Mouse (Mus musculus): ENCODE results near the gene Sec22b.

DNA sequence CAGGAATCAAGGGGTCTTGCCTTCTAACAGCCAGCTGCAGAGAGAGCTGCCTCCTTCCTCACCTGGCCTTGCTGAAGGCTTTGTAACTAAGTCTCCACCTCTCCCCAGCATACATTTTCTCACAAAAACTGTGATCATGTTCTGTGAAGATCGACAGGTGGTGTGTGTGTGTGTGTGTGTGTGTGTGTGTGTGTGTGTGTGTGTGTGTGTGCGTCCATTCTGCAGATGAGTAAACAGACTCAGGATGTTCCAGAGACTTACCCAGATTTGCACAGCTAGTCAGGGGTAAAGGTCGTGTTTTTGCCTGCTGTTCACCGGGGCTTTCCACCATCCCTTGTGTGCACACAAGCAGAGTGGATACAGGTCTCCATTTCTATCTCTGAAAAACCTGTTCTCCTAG lies 71.7 kb downstream of the Sec22b start:
- TF ChIP-seq EP300 (IDR thresholded peaks at IDR 0.05; ENCODE audit: low read depth), result no peak
- no peak for TF ChIP-seq CTCF (IDR thresholded peaks at IDR 0.05; ENCODE audit: low read depth)

All from liver, embryonic 14.5 days (tissue).